Mouse (Mus musculus) stomach, embryonic 15.5 days (tissue): ENCODE data around the gene Mdh1. TPM values are rescaled to one million over a fixed set of nuclear protein-coding genes. Genes with fewer than 3 reads are reported as not detected.

Experiments used
- microRNA-seq: library from miRNA; unstranded; fragments of <30 nt; microRNA quantifications from one replicate; pipeline ENCODE4, GENCODE M21; 2016
- polyA plus RNA-seq: library from polyadenylated mRNA; unstranded; fragments of >200 nt; fragmentation: Nextera tagmentation; extraction: Ambion mirVana; gene quantifications from 2 replicates; pipeline ENCODE4 v1.2.1, GENCODE M21; 2015

The Mdh1 gene
- polyA plus RNA-seq, 1 experiment from 2014 or later = 432 TPM

Small RNA genes lying within 50 kb of the gene (microRNA-seq; reads per million reads assigned to microRNA genes)
- gene Gm22990 = not detected

Other genes with a start within 250 kb of the Mdh1 start
- gene Ugp2, start 201.2 kb downstream of the Mdh1 start, polyA plus RNA-seq = 95.0 and 95.2 TPM in 2 replicates
- gene Wdpcp, start 132 bp downstream of the Mdh1 start, polyA plus RNA-seq = 8.9 and 9.0 TPM in 2 replicates